Mouse (Mus musculus) testis, adult 2 months (tissue): ENCODE data around the gene Ifnar1. TPM values are rescaled to one million over a fixed set of nuclear protein-coding genes. Genes with fewer than 3 reads are reported as not detected.

ENCODE experiments used
- H3K27ac ChIP-seq: fragments of 200-500 bp; 2 replicates; pipeline ENCODE4 v1.5.1; 2012; ENCODE audit warnings: low read depth, low read length; ENCODE audit not compliant: control insufficient read depth, insufficient read depth
- H3K27me3 ChIP-seq: fragments of 200-500 bp; 2 replicates; pipeline ENCODE4 v1.6.1; 2012; ENCODE audit warnings: mild to moderate bottlenecking, low read length, moderate library complexity; ENCODE audit not compliant: control insufficient read depth, insufficient read depth
- H3K36me3 ChIP-seq: fragments of 200-500 bp; 2 replicates; pipeline ENCODE4 v1.6.1; 2012; ENCODE audit warnings: mild to moderate bottlenecking, low read length; ENCODE audit not compliant: control insufficient read depth, insufficient read depth
- H3K4me1 ChIP-seq: fragments of 200-500 bp; 2 replicates; pipeline ENCODE4 v1.6.1; 2012; ENCODE audit warnings: low read length; ENCODE audit not compliant: control insufficient read depth, insufficient read depth
- H3K4me3 ChIP-seq: fragments of 200-500 bp; 2 replicates; pipeline ENCODE4 v1.5.1; 2012; ENCODE audit warnings: low read depth, mild to moderate bottlenecking, low read length, moderate library complexity, mixed read lengths; ENCODE audit not compliant: control insufficient read depth
- CTCF ChIP-seq: fragments of 200-500 bp; IDR thresholded peaks from 2 replicates; pipeline ENCODE4 v1.5.1; 2012; ENCODE audit warnings: low read depth, mild to moderate bottlenecking, inconsistent platforms, low read length, moderate library complexity; ENCODE audit not compliant: control insufficient read depth, insufficient read depth, insufficient replicate concordance
- POLR2A ChIP-seq: fragments of 200-500 bp; IDR thresholded peaks from 2 replicates; pipeline ENCODE4 v1.6.1; 2012; ENCODE audit warnings: low read depth, mild to moderate bottlenecking, inconsistent platforms, low read length, moderate library complexity; ENCODE audit not compliant: control insufficient read depth
- polyA plus RNA-seq: library from polyadenylated mRNA; depleted of rRNA; stranded (reverse); fragments of >200 nt; gene quantifications from 2 replicates; pipeline ENCODE4 v1.2.3, GENCODE M21; 2012

Gene Ifnar1
- polyA plus RNA-seq, 1 experiment, result 7.9 TPM

DNA sequence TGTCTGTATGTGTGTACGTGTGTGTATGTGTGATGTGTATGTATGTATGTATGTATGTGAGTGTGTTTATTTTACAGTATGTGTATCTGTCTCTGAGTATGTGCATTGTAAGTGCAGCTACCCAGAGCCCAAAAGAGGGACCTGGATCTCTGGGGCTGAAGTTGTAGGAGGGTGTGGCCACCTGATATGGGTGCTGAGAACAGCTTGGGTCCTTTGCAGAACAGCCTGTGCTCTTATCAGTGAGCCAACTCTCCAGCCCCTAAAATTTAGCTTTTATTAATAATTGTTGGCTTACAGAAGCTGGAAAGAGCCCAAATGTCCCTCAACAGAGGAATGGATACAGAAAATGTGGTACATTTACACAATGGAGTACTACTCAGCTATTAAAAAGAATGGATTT is 58.6 kb downstream of the Ifnar1 start:
- Histone ChIP-seq H3K36me3 (no peaks in the 10 kb centered on the region), H3K4me1 (peaks cover 18% of the 10 kb centered on the region), H3K4me3 (no peak overlapping the region), H3K27me3 (peaks cover 6% of the 10 kb centered on the region; the same call in 1 of the 2 replicates), H3K27ac (no peak overlapping the region)
- no peak for TF ChIP-seq POLR2A
- TF ChIP-seq CTCF, result no peak

- no peak for TF ChIP-seq CTCF
- no peak for TF ChIP-seq POLR2A
- peaks cover 18% of the 10 kb centered on the region for H3K4me1 ChIP-seq
- H3K27ac ChIP-seq, result 0 out of 2 replicates have a peak overlapping the region, but pooled peaks have one; percentile 32
- H3K27me3 ChIP-seq, result peaks cover 6% of the 10 kb centered on the region; the same call in 1 of the 2 replicates
- no peak overlapping the region for H3K4me3 ChIP-seq
- no peaks in the 10 kb centered on the region for H3K36me3 ChIP-seq
Observed at GRCm38 (mm10) chr16:91545597-91546281, 60.7 kb downstream of the Ifnar1 start.

DNA sequence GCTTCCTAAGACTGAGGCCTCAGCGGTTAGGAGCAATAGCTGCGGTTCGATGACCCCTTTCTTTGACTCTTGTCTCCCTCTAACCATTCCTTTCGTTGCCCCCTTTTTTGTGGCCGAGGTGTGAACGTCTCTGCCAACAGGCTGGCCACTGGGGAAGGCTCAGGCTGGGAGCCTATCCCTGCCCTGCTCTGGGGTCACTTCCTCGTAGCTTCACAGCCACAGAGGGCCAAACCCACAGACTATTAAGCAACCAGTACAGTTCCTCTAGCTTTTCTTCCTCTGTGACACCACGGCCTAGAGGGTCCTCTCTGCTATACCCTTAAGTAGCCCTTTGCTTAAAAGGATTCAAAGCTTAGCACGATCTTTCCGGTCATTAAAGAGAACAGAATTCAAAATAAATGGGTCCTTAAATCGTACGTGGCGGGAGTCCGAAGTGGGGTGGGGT is 61.4 kb downstream of the Ifnar1 start:
- peak overlapping the region; percentile 54 for H3K4me3 ChIP-seq
- H3K27ac ChIP-seq, result peak overlapping the region; percentile 70
- TF ChIP-seq POLR2A, result 0 out of 2 replicates have a peak, but pooled peaks have one; percentile 6
- TF ChIP-seq CTCF, result no peak
- peaks cover 6% of the 10 kb centered on the region; the same call in 1 of the 2 replicates for H3K27me3 ChIP-seq
- H3K36me3 ChIP-seq, result no peaks in the 10 kb centered on the region
- H3K4me1 ChIP-seq, result peaks cover 19% of the 10 kb centered on the region

- Histone ChIP-seq H3K4me3 (peak within 1 kb of the TSS; percentile 90), H3K4me1 (peaks cover 23% of the 10 kb centered on the region), H3K36me3 (no peaks in the 10 kb centered on the region), H3K27me3 (peaks cover 6% of the 10 kb centered on the region; the same call in 1 of the 2 replicates), H3K27ac (peak within 1 kb of the TSS; percentile 74)
- TF ChIP-seq CTCF, result no peak
- TF ChIP-seq POLR2A, result peak; percentile 42; the same call in 1 of the 2 replicates
Observed at GRCm38 (mm10) chr16:91546836-91547741, 62.1 kb downstream of the Ifnar1 start, which contains the start of gene Ifngr2. Gene Ifngr2 (plus strand): TSS chr16:91547072.

GRCm38 (mm10) chr16:91547974-91548373 is 62.9 kb downstream of the Ifnar1 start:
- H3K27me3 ChIP-seq, result peaks cover 6% of the 10 kb centered on the region; the same call in 1 of the 2 replicates
- H3K27ac ChIP-seq, result no peak overlapping the region
- H3K4me3 ChIP-seq, result peak overlapping the region; percentile 90
- no peak for TF ChIP-seq POLR2A
- no peak for TF ChIP-seq CTCF
- peaks cover 31% of the 10 kb centered on the region for H3K4me1 ChIP-seq
- no peaks in the 10 kb centered on the region for H3K36me3 ChIP-seq

- Histone ChIP-seq H3K36me3 (no peaks in the 10 kb centered on the region), H3K4me1 (peaks cover 32% of the 10 kb centered on the region), H3K4me3 (no peak overlapping the region), H3K27me3 (peaks cover 6% of the 10 kb centered on the region; the same call in 1 of the 2 replicates), H3K27ac (no peak overlapping the region)
- TF ChIP-seq POLR2A (no peak), CTCF (no peak)
Observed at GRCm38 (mm10) chr16:91548586-91548985, 63.5 kb downstream of the Ifnar1 start.

DNA sequence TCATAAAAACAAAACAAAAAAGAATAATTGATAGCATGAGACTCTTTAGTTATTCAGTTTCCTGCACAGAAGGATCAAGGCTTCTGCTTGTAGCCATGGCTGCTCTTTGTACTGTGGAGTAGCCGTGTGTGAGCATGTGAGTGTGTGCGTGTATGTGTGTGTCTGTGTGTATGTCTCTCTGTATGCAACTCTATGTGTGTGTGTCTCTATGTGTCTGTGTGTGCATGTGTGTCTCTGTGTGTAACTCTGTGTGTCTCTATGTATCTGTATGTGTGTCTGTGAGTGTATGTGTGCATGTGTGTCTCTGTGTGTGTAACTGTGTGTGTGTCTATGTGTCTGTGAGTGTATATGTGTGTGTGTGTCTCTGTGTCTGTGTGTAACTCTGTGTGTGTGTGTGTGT is 64.0 kb downstream of the Ifnar1 start:
- H3K4me3 ChIP-seq, result no peak overlapping the region
- peaks cover 6% of the 10 kb centered on the region; the same call in 1 of the 2 replicates for H3K27me3 ChIP-seq
- TF ChIP-seq POLR2A (no peak), CTCF (no peak)
- H3K4me1 ChIP-seq, result peaks cover 33% of the 10 kb centered on the region
- H3K27ac ChIP-seq, result no peak overlapping the region
- no peaks in the 10 kb centered on the region for H3K36me3 ChIP-seq
